Mouse (Mus musculus): ENCODE data around the gene Wdr91.

The Wdr91 gene

GRCm38 (mm10) chr6:34879101-34879740, 31.5 kb downstream of the Wdr91 start:
- no peak for DNase-seq (ENCODE audit: low spot score in 2 of 2)

- peak; percentile 87 to 90 for DNase-seq (ENCODE audit: low spot score in 2 of 2)
These were observed 33.0 kb downstream of the Wdr91 start, which contains the start of gene Cyren for GRCm38 (mm10) chr6:34877509-34878321. Gene Cyren, minus strand, starts transcription at chr6:34878060.

GRCm38 (mm10) chr6:34876835-34877156, 33.9 kb downstream of the Wdr91 start:
- DNase-seq (ENCODE audit: low spot score in 2 of 2) = no peak

- DNase-seq (ENCODE audit: low spot score in 2 of 2) = no peak
These were observed 34.5 kb downstream of the Wdr91 start for GRCm38 (mm10) chr6:34875966-34876834.

- peak in 1 of 2 experiments; percentile 42 for DNase-seq (ENCODE audit: low spot score in 2 of 2)
These were observed 35.4 kb downstream of the Wdr91 start for GRCm38 (mm10) chr6:34875268-34875761.

- DNase-seq (ENCODE audit: low spot score in 2 of 2) = no peak
These were observed 36.4 kb downstream of the Wdr91 start for GRCm38 (mm10) chr6:34874101-34874921.

GRCm38 (mm10) chr6:34872871-34873270, 37.8 kb downstream of the Wdr91 start:
- no peak for DNase-seq (ENCODE audit: low spot score in 2 of 2)

- no peak for DNase-seq (ENCODE audit: low spot score in 2 of 2)
These were observed 38.7 kb downstream of the Wdr91 start for GRCm38 (mm10) chr6:34871929-34872328.

GRCm38 (mm10) chr6:34870724-34871123, 40.0 kb downstream of the Wdr91 start:
- DNase-seq (ENCODE audit: low spot score in 2 of 2) = no peak

- no peak for DNase-seq (ENCODE audit: low spot score in 2 of 2)
These were observed 40.5 kb downstream of the Wdr91 start for GRCm38 (mm10) chr6:34870136-34870535.

GRCm38 (mm10) chr6:34869225-34869915, 41.3 kb downstream of the Wdr91 start:
- no peak for DNase-seq (ENCODE audit: low spot score in 2 of 2)

GRCm38 (mm10) chr6:34868507-34869217, 42.0 kb downstream of the Wdr91 start:
- no peak for DNase-seq (ENCODE audit: low spot score in 2 of 2)

GRCm38 (mm10) chr6:34867995-34868350, 42.7 kb downstream of the Wdr91 start:
- DNase-seq (ENCODE audit: low spot score in 2 of 2) = no peak

GRCm38 (mm10) chr6:34867301-34867994, 43.2 kb downstream of the Wdr91 start:
- DNase-seq (ENCODE audit: low spot score in 2 of 2) = no peak

- DNase-seq (ENCODE audit: low spot score in 2 of 2) = no peak
These were observed 43.9 kb downstream of the Wdr91 start for GRCm38 (mm10) chr6:34866786-34867185.

GRCm38 (mm10) chr6:34865711-34866593, 44.7 kb downstream of the Wdr91 start:
- DNase-seq (ENCODE audit: low spot score in 2 of 2) = no peak

- no peak for DNase-seq (ENCODE audit: low spot score in 2 of 2)
These were observed 45.5 kb downstream of the Wdr91 start for GRCm38 (mm10) chr6:34865213-34865612.

GRCm38 (mm10) chr6:34863786-34864514, 46.7 kb downstream of the Wdr91 start:
- no peak for DNase-seq (ENCODE audit: low spot score in 2 of 2)

Measured in frontal cortex, postnatal 36 days (tissue).